Mouse (Mus musculus): ENCODE measurements around the gene Il1f6.
"Not testable (repeated sequence)": the region's sequence is repeated elsewhere in the genome, so short reads cannot be mapped to it uniquely, and the experiment has no call there.

DNA sequence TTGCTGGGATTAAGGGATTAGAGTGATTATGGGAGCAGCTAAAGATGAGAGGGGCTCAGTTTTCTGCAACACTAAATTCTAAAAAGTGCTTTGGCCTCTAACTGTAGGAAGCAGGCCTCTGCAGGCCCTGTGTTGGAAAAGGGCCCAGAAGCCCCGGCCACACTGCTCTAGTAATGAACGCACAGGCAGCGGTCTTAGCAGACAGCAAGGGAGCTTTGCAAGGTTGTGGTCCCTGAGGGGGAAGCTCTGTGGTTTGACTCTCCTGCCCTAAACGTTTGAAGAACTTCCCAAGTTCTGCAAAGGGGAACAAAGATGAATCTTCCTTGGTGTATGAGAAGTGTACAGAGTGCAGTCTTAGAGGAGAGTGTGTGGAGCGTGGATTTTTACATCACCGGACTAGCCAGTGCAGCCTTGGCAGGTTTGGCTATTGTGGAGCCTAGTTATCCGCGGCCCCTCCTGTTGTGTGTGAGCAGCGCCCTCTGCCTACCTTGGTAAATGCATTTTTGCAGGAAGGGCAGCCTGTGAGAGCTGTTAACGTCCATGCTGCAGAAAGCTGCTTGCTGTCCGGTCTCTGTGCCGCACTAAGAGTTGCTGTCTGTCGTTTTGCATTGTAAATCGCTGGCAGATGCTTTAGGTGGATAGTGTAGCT is 33.4 kb upstream of the Il1f6 start:
- not testable (repeated sequence) for TF ChIP-seq CTCF (IDR thresholded peaks at IDR 0.05; ENCODE audit: control insufficient read depth, insufficient read depth, insufficient read length); MYOG (IDR thresholded peaks at IDR 0.05; ENCODE audit: control insufficient read depth, extremely low read depth, insufficient read length); MAX (IDR thresholded peaks at IDR 0.05); MYOD1 (IDR thresholded peaks at IDR 0.05; ENCODE audit: control insufficient read depth, insufficient read length, low read depth); CEBPB (IDR thresholded peaks at IDR 0.05; ENCODE audit: low read depth); FOSL1 (IDR thresholded peaks at IDR 0.05; ENCODE audit: insufficient read depth, low read length, poor library complexity, severe bottlenecking)
